Mouse (Mus musculus) bone marrow macrophage, adult 2 months (primary cell): ENCODE results near the gene Adgrf5. TPM values are rescaled to one million over a fixed set of nuclear protein-coding genes. Genes with fewer than 3 reads are reported as not detected.
"Not testable (repeated sequence)": the region's sequence is repeated elsewhere in the genome, so short reads cannot be mapped to it uniquely, and the experiment has no call there.

Experiments
- H3K27ac ChIP-seq: 2 replicates; pipeline ENCODE4 v1.5.1; 2012; ENCODE audit warnings: low read depth, low read length; ENCODE audit not compliant: insufficient read depth
- H3K4me1 ChIP-seq: 2 replicates; pipeline ENCODE4 v1.6.1; 2012; ENCODE audit warnings: low read length; ENCODE audit not compliant: control insufficient read depth, insufficient read depth
- H3K4me3 ChIP-seq: 2 replicates; pipeline ENCODE4 v1.5.1; 2012; ENCODE audit warnings: mild to moderate bottlenecking, low read length, moderate library complexity; ENCODE audit not compliant: insufficient read depth
- CTCF ChIP-seq: IDR thresholded peaks from 2 replicates; pipeline ENCODE4 v1.5.1; 2012; ENCODE audit warnings: low read depth, mild to moderate bottlenecking, low read length, moderate library complexity
- POLR2A ChIP-seq: IDR thresholded peaks from 2 replicates; pipeline ENCODE4 v1.6.1; 2012; ENCODE audit warnings: mild to moderate bottlenecking, low read depth, low read length, borderline replicate concordance
- polyA plus RNA-seq: library from polyadenylated mRNA; stranded (reverse); fragments of >200 nt; gene quantifications from 2 replicates; pipeline ENCODE4 v1.2.4, GENCODE M21; 2012; ENCODE audit not compliant: missing spikeins, insufficient read depth, insufficient read length

Gene Adgrf5
- 0.31 and 0.37 TPM in 2 replicates for polyA plus RNA-seq

DNA sequence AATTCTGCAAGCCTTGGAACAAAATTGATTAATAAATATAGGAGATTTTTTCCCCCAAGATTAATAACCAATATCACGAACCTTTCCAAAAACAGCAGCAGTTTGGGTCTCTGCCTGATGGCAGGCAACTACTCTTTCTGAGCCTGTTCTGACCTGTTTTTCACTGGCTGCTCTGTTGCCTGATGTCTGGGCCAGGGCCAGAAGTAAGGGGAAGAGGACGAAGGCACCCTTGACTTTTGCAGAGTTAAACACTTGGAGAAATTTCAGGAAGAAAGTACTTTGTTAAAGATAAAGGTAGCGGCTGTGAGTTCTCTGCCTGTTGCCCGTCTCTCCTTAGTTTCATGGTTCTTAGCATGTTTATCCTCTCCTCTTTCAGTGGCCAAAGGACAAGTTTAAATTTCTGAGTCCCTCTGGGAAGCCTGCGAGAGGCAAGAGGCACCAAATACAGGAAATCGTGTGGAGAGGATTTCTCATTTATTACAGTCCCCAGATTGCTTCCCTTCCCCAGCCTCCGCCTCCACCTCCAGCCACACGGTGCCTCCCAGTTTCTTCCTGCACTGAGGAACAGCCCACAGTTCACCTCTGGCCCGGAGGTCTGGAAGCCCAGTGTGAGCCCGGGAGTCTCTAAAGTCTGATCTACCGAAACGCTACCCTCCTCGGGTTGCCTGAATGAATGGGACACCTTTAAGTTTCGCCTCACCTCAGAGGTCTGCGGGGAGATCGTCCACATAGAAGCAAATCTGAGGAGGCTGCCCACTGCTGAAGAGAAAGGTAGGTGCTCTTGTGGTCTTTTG lies at the start of gene Adgrf5:
Gene Adgrf5 (plus strand): TSS at position 626 of the 794 bp plus-strand sequence.
- H3K27ac ChIP-seq, result no peak within 1 kb of the TSS
- TF ChIP-seq POLR2A (no peak), CTCF (no peak)
- H3K4me3 ChIP-seq, result no peak within 1 kb of the TSS

DNA sequence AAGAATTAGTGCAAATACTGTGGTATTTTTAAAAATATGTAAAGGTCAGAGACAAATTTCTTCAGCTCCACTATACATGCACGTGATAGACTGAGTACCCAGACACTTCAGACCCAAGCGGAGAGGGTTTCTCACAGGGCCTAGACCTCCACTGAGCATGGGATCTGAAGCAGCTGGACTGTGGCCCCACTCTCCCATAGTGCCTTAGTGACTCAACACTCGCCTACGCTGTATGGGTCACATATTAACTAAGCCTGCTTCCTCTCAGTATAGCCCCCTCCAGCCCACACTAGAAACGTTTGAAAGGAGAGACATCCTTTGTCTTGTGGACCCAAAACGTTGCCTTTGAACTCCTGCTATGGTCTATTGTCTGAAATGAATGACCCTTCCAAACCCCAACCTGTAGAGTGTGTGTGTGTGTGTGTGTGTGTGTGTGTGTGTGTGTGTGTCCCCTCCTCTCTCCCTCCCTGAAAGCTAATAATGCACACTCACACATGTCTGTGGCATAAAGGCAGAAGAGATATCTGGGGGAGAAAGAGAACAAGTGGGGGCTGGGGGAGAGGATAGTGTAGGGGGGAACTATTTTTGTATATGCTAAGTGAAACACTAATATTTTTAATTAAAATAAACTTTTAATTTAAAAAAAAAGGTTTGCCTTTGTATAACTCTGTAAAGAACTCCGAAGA lies 34.1 kb upstream of the Adgrf5 start:
- Histone ChIP-seq H3K27ac (no peak overlapping the region), H3K4me3 (no peak overlapping the region), H3K4me1 (peaks cover 12% of the 10 kb centered on the region)
- TF ChIP-seq CTCF, result no peak
- no peak for TF ChIP-seq POLR2A

More for the DNA sequence above, at the start of gene Adgrf5:
- no peaks in the 10 kb centered on the region for H3K4me1 ChIP-seq

DNA sequence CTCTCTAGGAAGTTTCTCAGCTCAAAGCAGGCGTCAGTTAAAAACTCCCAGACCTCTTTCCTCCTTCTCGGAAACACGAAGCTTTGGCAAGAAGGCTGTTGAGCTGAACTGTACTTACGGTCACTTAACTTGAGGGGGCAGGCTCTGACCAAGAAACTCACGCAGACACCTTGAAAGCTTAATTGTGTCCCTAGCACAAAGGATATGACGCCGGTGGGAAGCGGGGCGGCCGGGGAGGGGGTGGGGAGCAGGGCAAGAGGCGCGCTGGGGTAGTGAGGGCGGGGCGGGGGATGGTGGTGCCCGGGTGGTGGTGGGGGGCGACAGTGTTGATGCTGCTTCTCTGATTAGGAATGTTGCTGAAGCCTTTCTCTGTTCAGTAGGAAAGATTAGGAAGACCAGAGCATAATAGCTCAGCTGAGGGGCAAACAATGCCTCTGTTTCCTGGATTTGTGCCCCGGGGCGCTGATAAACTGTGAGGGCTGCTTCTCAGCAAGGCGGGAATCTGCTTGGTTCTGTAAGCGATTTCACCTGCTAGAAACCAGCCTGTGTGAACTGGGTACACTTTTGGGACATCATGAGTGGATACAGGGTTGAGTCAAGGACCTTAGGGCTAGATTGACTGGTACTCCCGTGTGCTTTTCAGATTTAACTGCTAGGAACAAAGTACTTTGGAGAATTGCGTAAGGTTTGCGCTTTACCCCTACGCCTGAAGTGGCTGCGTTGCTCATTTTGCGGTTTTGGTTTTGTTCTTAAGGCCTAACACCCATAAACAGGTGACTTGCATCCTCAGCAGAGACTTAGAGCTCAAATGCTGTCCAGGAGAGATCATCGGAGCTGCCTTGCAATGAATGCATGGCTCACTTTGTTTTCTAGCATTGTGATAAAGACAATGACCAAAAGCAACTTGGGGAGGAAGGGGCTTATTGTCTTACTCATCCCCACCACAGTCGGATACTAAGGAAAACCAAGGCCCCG lies 33.2 kb upstream of the Adgrf5 start:
- TF ChIP-seq CTCF, result peak; percentile 37; the same call in 1 of the 2 replicates
- TF ChIP-seq POLR2A, result no peak
- peaks cover 13% of the 10 kb centered on the region for H3K4me1 ChIP-seq
- no peak overlapping the region for H3K4me3 ChIP-seq
- no peak overlapping the region for H3K27ac ChIP-seq

DNA sequence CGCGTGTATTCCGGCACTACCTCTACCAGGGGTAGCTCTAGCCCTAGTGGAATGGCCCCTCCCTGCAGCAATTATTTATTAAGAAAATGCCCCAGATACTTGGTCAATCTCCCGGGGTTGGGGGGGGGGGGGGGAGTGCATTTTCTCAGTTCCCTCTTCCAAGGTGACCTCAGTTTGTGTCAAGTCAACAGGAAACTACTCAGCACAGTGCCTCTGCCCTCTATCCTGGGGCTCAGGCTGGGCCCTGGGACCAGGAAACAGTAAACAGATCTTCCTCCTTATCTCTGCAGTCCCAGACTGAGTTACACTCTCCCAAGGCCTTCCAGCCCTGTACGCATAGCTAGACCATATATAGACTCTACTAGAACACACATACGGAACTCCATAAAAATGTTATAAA lies 32.4 kb upstream of the Adgrf5 start:
- H3K4me1 ChIP-seq, result peaks cover 20% of the 10 kb centered on the region

DNA sequence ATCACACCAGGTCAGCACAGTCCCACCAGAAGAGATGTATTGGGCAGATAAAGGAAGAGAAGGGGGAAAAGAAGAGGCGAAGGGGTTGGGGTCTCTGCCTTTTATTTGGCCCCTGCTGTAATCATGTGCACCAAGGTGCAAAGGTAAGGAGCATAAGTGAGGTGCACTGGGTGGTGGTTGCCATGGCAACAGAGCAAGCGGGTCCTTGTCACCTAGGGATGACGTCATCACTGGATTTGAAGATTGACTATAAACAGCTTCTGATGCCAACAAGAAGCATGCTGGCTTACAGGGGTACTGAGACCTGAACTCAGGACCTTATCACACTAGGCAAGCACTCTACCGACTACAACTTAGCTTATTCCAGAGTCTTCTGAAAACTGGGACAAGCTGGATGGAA lies 31.0 kb upstream of the Adgrf5 start:
- Histone ChIP-seq H3K4me3 (no peak overlapping the region), H3K27ac (no peak overlapping the region), H3K4me1 (peaks cover 26% of the 10 kb centered on the region)
- no peak for TF ChIP-seq POLR2A
- no peak for TF ChIP-seq CTCF

More for the DNA sequence above, 32.4 kb upstream of the Adgrf5 start:
- TF ChIP-seq CTCF (no peak), POLR2A (no peak)
- Histone ChIP-seq H3K4me3 (no peak overlapping the region), H3K27ac (no peak overlapping the region)

DNA sequence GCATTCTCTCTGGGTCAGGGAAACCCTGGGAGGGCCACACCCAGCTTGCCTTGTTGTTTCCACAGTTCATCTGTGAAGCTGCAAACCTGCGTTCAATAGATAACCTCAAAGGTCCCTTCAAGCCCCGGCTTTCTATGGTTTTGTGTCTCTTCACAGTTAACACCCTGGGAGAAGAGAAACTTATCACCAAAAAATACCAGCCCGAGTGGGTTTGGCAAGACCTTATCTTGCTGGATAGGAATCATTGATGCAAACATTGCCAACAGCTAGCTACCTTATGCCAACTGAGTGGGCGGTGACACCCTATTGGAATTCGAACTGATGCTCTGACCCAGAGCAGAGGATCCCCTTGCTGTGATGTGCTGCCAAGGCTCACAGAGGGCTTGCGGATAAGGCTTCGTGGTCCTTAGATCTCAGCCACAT lies 30.5 kb upstream of the Adgrf5 start:
- H3K4me3 ChIP-seq, result no peak overlapping the region
- no peak for TF ChIP-seq CTCF
- no peak overlapping the region for H3K27ac ChIP-seq
- peaks cover 29% of the 10 kb centered on the region for H3K4me1 ChIP-seq

DNA sequence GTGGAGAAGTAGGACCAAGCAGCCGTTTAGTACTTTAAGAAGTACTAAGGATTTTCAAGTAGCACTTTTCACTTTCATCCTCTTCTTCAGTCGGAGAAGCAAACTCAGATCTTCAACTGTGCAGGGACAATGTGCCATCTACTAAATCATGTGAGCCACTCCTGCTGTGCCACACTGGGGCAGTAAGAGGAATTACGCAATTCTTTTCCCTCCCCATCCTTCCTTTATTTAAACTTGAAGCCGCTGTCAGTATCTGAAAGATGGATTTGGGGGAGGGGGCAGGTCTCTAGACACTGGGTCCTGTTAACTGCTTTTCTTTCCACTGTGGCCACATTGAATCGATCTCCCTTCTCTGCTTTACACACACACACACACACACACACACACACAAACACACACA lies 27.6 kb upstream of the Adgrf5 start:
- H3K4me1 ChIP-seq, result peaks cover 21% of the 10 kb centered on the region
- H3K4me3 ChIP-seq, result no peak overlapping the region
- peak overlapping the region; percentile 5; the same call in 1 of the 2 replicates for H3K27ac ChIP-seq
- no peak for TF ChIP-seq CTCF
- TF ChIP-seq POLR2A, result no peak

DNA sequence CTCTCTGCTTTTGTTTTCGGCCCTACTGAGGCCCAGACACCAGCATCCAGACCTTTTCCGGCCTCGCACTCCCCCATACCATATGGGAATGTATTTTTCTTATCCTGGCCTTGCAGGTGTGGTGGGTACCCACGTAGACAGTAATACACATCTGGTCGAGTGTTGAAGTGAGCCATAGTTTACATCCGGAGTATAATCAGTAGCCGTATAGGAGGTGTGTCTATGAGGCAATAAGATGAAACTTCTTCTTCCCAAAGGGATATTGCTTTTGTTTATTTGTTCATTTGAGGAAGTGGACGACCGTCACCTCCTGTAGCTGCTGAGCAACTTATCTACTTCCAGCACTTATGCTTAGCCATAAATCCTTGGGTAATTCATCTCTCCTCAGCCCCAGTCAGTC lies 26.2 kb upstream of the Adgrf5 start:
- no peak overlapping the region for H3K27ac ChIP-seq
- TF ChIP-seq POLR2A (no peak), CTCF (no peak)
- peaks cover 17% of the 10 kb centered on the region for H3K4me1 ChIP-seq
- H3K4me3 ChIP-seq, result no peak overlapping the region

DNA sequence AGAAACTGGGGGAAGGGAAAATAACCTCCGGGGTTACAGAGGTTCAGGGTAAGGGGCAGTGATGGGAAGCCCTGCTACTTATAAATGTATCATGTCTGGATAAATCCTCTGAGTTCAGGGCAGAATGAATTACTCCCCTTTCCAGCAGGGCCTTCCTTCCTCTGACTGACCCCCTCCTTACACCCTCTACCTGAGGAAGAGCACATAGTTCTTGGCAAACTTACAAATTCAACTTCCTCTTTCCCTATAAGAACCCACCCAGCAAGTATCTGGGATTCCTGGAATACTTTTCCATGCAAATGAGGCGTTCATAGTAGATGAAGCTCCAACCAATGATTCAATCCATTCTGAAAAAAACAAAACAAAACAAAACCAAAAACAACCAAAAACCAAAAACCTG lies 22.6 kb upstream of the Adgrf5 start:
- TF ChIP-seq CTCF (no peak), POLR2A (no peak)
- Histone ChIP-seq H3K4me1 (peaks cover 10% of the 10 kb centered on the region), H3K4me3 (no peak overlapping the region), H3K27ac (no peak overlapping the region)

DNA sequence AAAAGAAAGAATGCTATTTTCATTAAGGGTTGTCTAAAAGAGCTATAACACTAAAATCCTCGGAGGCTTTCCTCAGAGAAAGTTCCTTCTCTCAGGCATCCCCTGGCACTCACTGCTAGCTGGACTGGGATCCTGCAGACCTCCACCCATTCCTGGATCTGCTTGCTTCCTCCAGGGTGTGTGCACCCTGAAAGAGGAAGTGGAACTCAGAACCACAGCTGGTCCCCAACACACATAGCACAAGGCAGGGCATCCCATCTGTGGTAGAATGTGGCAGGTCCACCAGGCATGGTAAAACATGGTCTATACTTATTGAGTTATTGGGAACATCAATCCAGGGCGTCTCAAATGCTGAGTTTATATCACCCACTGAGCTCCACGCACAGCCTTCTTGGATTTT lies 22.0 kb upstream of the Adgrf5 start:
- no peak for TF ChIP-seq POLR2A
- no peak for TF ChIP-seq CTCF
- Histone ChIP-seq H3K4me1 (peaks cover 6% of the 10 kb centered on the region), H3K27ac (no peak overlapping the region), H3K4me3 (no peak overlapping the region)

DNA sequence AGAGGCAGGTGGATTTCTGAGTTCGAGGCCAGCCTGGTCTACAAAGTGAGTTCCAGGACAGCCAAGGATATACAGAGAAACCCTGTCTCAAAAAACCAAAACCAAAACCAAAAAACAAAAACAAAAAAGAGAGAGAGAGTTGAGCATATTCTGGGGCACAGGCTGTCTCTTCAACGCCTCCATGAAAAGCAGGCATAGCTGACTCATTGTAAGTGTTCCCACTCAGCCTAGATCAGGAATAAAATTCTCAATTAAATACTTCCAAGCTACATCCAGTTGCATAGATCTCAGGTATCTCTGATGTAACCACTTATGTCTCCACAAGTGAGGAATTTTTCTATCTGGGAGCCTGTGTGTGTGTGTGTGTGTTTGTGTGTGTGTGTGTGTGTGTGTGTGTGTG lies 13.8 kb upstream of the Adgrf5 start:
- not testable (repeated sequence) for H3K27ac ChIP-seq, H3K4me1 ChIP-seq, H3K4me3 ChIP-seq
